Mouse (Mus musculus) layer of hippocampus, adult 9-11 months (tissue): ENCODE measurements around the gene Plekha6.
A peak's percentile ranks its signal among the peaks of the same experiment; 100 is the strongest.
"Not testable (repeated sequence)": the region's sequence is repeated elsewhere in the genome, so short reads cannot be mapped to it uniquely, and the experiment has no call there.

Experiments used
- DNase-seq: peaks from one replicate; pipeline ENCODE4 v3.0.0; 2022

Gene Plekha6

DNA sequence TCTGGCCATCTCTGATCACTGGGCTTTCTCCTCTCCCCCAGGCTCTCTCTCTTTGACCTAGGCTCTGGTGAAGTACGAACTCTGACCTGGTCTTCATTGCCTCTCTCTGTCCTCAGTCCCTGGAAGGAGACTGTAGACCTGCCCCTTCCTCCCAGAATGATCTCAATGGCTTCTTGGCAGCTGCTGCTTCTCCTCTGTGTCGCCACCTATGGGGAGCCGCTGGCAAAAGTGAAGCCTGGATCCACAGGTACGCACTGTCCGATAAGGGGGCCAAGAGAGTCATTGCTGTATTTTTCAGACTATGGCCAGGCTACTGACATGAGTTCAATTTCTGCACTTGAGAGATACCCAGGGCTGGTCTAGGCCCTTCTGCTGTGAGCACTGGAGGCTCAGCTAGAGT lies 163.1 kb downstream of the Plekha6 start:
- DNase-seq = no peak

DNA sequence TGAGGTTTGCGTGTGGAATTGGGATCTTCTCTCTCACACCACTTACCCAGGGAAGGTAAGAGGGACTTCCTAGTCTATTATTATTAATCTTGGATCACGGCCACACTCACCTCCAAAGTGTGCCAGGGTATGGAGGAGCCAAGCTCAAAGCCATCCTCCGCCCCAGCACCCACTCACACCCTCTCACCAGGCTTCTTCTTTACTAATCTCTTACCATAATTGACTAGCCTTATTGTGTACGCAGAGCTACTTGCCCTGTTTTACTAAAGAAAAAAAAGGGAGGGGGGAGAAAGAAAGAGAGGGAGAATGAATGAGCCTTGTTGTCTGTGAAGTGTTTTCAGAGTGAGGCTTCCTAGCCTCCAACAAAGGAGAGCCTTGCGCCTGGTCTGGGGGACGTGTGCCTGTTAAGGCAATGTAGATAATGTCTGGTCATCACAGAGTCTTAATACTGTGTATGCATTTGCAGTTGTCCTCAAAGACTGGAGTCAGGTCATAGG lies 164.3 kb downstream of the Plekha6 start:
- DNase-seq = no peak

DNA sequence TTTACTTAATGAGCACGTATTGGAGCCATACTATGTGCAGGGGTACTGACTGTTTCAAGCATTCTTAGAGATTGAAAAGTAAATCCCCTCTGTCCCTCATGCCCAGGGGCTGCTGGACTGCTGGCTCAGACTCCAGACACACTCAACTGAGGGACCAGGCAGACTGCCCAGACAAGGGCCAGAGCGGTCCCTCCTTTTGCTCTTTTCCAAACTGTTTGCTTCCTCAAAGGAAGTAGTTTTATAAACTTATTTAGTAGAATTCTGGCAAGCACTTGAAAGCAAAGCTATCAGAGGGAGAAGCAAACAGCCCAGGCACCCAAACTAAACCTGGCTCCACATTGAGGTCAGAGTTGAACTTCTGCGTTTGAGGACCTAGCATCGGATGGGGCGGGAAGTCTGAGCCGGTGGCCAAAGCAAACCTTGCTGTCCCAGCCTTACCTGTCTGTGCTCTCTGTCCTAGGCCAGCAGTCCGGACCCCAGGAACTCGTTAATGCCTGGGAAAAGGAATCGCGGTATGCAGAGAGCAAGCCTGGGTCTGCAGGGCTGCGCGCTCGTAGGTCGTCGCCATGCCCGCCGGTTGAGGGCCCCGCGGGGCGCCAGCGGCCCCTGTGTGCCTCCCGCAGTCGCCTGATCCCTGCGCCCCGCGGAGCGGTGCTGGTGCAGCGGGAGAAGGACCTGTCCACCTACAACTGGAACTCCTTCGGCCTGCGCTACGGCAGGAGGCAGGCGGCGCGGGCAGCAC lies 165.1 kb downstream of the Plekha6 start:
- no peak for DNase-seq

DNA sequence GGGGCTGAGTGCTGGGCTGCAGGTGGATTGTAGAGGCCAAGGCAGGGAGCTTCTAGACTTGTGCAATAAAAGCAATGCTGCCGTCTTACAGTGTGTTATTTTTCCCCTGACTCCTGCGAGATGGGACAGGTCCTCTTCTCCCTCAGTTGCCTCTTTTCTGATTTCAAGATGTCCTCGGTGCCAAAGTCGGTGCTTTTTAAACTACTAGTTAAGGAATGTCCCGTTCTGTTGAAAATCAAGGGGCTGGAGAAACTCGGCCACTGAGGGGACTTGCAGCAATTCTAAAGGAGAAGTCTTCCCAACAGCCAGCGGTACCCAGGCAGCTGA lies 165.6 kb downstream of the Plekha6 start:
- no peak for DNase-seq

DNA sequence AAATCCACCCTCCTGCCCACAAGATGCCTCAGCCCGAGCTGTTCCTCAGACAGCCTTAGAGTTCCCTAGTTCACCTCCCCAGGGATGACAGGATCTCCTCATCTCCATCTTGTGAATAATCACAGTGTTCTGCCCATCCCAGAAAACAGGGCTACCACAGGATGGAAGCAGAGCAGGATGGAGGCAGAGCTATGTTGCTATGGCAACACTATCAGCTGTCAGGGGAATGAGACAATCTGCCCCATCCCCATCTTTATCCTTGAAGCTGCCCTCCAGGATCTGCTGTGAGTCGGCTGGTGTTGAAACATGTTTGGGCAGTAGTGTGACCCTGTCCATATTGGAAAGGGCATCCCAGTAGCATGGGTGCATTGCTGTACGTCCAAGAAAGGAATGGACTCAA lies 167.1 kb downstream of the Plekha6 start:
- DNase-seq = peak; percentile 29

DNA sequence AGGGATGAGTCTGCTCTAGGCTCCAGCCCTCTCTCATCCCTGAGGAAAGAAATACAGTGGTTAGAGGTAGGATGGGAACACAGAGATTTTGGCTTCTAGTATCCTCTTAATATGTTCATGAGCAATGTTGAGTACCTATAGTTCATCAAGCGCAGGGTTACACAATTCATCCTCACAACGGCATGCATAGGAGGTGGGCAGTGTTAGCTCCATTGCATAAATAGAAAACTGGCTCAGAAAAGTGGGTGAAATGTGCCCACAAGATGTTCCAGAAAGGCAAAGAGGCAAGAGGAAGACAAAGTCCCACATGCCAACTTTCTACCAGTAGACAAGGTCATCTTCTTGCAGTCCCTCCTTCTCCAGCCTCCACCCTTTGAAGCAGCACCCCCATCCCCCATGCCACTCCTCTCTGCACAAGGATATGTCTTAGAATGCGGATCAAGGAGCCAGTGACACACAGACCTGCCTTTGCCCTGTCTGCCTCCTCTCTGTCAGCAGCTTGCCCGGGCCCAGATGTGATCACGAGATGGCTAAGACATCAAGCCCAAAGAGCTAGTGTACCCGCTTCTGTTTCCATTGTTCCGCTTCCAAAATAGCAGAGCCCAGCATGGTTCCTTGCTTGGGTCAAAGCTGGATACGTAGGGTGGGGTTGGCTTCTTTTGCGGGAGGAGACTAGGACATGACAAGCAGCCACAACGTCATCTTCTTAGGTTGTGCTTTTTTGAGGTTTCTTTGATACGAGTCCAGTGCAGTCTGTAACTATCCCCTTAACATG lies 168.8 kb downstream of the Plekha6 start:
- no peak for DNase-seq

GRCm38 (mm10) chr1:133333937-133334336 lies 169.9 kb downstream of the Plekha6 start:
- DNase-seq = no peak

DNA sequence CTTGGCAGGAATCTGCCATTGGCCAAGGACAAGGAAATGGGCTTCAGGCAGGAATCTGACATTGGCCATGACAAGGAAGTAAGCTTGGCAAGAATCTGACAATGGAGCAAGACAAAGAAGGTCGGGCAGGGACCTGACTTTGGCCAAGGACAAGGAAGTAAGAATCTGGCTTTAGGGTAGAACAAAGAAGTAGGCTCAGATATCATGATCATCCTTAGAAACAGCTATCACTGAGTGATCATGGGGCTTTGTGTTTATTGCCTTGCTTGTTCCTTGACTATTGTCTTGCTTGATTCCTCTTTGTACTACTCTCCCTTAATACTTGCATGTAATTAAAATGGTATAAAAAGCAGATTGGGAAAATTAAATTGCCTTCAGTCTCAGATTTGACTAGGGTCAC lies 176.4 kb downstream of the Plekha6 start:
- not testable (repeated sequence) for DNase-seq

DNA sequence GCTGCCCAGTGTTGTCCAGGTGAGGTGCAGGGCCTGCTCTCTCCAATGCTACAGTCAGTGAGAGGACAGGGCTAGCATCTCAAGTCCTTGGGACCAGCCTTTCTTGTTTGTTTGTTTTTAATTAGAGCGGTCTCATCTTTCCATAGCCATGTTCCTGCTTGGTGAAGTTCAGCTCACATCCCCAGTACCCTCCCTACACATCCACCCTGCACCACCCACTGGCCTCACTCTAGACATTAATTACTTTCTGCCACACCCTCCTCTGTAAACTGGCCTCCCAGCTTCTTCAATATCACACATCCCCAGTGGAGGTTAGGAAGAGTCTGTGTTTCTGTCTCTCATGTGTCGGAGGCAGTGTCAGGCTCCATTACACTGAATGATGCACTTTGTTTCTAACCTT lies 180.3 kb downstream of the Plekha6 start:
- DNase-seq = no peak

DNA sequence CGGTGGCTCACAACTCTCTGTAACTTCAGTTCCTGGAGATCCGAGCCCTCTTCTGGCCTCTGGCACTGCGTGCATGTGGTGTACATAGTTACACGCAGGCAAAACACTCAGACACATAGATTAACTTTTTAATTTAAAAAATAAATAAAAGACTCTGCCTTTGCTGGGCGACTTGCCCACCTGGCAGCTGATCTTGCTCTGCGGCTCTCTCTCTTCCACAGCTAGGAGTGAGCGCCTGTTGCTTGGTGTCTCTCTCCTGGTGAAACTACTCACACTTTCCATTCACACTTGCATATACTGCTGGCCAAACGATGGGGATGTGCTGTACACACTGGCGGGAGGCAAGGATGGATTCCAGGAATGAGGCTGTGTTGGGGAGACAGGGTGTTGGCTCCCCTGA lies 182.5 kb downstream of the Plekha6 start:
- DNase-seq = no peak

GRCm38 (mm10) chr1:133347226-133347625 lies 183.2 kb downstream of the Plekha6 start:
- no peak for DNase-seq

DNA sequence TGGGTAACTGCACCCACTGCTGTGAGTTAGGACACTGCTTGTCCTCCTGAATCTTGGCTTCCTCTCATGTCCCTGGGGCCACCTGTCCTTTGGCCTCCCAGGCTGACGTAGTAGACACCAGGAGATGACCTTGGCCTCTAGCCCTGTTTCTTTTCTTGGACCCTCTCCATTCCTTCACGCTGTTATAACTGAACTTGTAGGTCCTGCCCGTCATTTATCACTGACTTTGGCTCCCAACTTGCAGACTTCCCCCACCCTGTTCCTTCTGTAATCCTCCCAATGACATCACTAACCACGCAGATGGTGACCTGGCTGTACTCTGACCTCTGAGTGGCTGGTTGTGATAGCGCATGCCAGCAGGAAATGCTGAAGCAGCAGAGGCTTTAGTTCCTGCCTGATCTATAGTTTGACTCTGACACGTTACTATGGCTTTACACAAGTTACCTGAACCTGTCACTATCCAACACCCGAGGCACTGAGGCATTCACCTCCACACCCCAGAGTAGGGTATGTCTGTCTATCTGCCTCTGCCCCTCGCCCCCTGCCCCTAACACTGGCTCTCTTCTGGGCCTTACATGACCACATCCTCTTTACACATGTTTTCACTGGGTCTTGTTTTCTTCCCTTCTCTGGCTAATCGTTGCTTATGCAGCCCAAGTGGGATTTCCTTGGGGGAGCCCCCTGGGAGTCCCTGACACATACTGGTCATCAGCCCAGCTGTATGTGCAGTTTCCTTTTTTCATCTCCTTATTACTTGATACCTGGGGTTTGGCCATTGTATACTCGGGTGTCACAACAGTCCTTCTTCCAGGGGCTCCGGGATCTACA lies 183.9 kb downstream of the Plekha6 start:
- no peak for DNase-seq

DNA sequence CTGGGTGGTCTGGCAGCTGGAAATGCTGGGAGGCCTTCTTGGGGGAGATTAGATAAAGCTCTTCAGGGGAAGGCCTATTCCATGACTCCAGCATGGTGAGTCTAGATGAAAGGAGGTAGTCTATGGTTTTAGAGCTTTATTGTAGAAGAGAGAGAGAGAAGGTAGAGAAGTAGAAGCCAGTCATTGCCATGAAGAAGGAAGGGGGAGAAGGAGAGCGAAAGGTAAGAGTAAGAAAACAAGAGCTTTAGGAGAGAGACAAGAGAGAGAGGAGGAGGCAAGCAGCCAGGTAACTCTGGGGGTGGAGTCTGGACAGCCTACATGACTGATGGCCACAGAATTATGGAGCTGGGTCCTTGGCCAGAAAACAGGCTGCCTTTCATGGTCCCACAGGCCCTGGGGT lies 186.2 kb downstream of the Plekha6 start, which contains the start of gene Ren1:
Ren1 (plus strand) TSS at position 301 of the 400 bp plus-strand sequence.
- DNase-seq = no peak

- DNase-seq = no peak
Observed at GRCm38 (mm10) chr1:133351762-133352161, 187.8 kb downstream of the Plekha6 start.
